Mouse (Mus musculus): ENCODE data around the gene Hyal2. TPM values are rescaled to one million over a fixed set of nuclear protein-coding genes. Genes with fewer than 3 reads are reported as not detected.
A peak's percentile ranks its signal among the peaks of the same experiment; 100 is the strongest.

Gene Hyal2
- total and polyA plus RNA-seq, 3 experiments, result 40.2 to 43.6 (median 40.8) TPM

DNA sequence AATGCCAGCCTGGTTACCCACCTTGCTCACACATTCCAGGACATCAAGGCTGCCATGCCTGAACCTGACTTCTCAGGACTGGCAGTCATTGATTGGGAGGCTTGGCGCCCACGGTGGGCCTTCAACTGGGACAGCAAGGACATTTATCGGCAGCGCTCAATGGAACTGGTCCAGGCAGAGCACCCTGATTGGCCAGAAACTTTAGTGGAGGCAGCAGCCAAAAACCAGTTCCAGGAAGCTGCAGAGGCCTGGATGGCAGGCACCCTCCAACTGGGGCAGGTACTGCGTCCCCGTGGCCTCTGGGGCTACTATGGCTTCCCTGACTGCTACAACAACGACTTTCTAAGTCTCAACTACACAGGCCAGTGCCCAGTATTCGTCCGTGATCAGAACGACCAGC is 10.1 kb downstream of the Hyal2 start:
- H3K4me1 ChIP-seq (ENCODE audit: control insufficient read depth, insufficient read depth, low read length), result peaks cover 15% of the 10 kb centered on the region
- TF ChIP-seq POLR2A (IDR thresholded peaks at IDR 0.05; ENCODE audit: insufficient read depth, low read depth, low read length), result no peak
- TF ChIP-seq CTCF (IDR thresholded peaks at IDR 0.05), result no peak
- no peak for TF ChIP-seq EP300 (IDR thresholded peaks at IDR 0.05; ENCODE audit: insufficient read depth, low read depth, low read length)
- H3K9ac ChIP-seq (ENCODE audit: low read depth, low read length), result no peak overlapping the region
- no peak overlapping the region for H3K27ac ChIP-seq
- intact Hi-C loops (cut with DNase I), result no loop called here
- WGBS, result 86% methylated on average over 10 of the region's 10 CpGs
- DNase-seq, result no peak
- H3K79me2 ChIP-seq (replicated peaks; ENCODE audit: control insufficient read depth, insufficient read depth, low read length), result no peaks in the 10 kb centered on the region
- no peaks in the 10 kb centered on the region for H3K27me3 ChIP-seq (ENCODE audit: control insufficient read depth, insufficient read depth, low read length)
- no peak overlapping the region for H3K4me3 ChIP-seq
- H3K36me3 ChIP-seq (ENCODE audit: control insufficient read depth, insufficient read depth, low read length), result no peaks in the 10 kb centered on the region

DNA sequence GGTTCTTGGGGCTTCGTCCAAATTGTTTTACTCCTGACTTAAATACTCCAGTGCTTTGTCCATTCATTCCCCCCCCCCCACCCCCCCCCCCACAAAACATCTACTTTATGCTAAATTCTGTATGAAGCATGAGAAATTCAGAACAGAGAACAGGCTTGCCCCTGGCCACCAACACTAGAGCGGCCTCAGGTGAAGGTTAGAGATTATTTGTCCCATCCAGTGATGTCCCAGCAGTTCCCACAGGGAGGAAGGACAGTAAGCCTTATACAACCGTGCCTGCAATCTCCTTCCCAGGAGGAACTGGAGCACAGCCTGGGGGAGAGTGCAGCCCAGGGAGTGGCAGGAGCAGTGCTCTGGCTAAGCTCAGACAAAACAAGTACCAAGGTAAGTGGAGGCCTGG is 10.8 kb downstream of the Hyal2 start, which contains the start of gene Naa80:
Gene Naa80 (plus strand): TSS at position 301 of the 400 bp plus-strand sequence.
- no peak within 1 kb of the TSS for H3K9ac ChIP-seq (ENCODE audit: low read depth, low read length)
- no peak for TF ChIP-seq POLR2A (IDR thresholded peaks at IDR 0.05; ENCODE audit: insufficient read depth, low read depth, low read length)
- no peak for TF ChIP-seq CTCF (IDR thresholded peaks at IDR 0.05)
- no peak for TF ChIP-seq EP300 (IDR thresholded peaks at IDR 0.05; ENCODE audit: insufficient read depth, low read depth, low read length)
- DNase-seq, result no peak
- H3K27ac ChIP-seq, result no peak within 1 kb of the TSS; the same call in 1 of the 2 replicates
- H3K4me3 ChIP-seq, result no peak within 1 kb of the TSS
- 74% methylated on average over 3 of the region's 3 CpGs for WGBS
- H3K79me2 ChIP-seq (replicated peaks; ENCODE audit: control insufficient read depth, insufficient read depth, low read length), result no peaks in the 10 kb centered on the region
- H3K4me1 ChIP-seq (ENCODE audit: control insufficient read depth, insufficient read depth, low read length), result peaks cover 15% of the 10 kb centered on the region
- H3K27me3 ChIP-seq (ENCODE audit: control insufficient read depth, insufficient read depth, low read length), result no peaks in the 10 kb centered on the region
- H3K36me3 ChIP-seq (ENCODE audit: control insufficient read depth, insufficient read depth, low read length), result no peaks in the 10 kb centered on the region
- intact Hi-C loops (cut with DNase I), result no loop called here

DNA sequence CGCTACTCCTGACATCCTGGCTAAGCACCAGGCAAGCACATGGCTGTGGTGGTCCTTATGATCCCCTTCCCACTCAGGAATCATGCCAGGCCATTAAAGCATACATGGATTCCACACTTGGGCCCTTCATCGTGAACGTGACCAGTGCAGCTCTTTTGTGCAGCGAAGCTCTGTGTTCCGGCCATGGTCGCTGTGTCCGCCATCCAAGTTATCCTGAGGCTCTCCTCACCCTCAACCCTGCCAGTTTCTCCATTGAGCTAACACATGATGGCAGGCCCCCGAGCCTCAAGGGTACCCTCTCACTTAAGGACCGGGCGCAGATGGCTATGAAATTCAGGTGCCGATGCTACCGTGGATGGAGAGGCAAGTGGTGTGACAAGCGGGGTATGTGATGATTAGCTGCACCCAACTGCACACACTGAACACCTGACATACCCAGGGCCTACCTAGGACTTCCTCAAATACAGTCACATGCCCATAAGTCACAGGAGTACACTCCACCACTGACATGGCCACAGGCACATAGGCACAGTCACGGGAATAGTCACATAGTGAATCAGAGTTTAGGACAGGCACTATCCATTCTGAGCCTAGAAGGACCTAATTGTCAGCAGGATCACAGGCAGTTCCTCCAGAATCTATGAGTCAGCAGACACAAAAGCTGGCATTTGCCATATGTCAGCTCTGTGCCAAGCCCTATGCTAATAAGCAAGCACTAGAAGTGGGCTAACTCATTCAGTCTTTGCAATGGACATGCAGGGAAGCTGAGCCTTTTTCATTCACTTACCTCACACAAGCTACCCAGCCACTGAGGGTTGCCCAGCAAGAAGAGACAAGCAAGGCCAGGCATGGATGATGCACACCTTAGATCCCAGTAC is 11.5 kb downstream of the Hyal2 start:
- no peaks in the 10 kb centered on the region for H3K36me3 ChIP-seq (ENCODE audit: control insufficient read depth, insufficient read depth, low read length)
- intact Hi-C loops (cut with DNase I), result no loop called here
- no peak for TF ChIP-seq CTCF (IDR thresholded peaks at IDR 0.05)
- TF ChIP-seq POLR2A (IDR thresholded peaks at IDR 0.05; ENCODE audit: insufficient read depth, low read depth, low read length), result no peak
- TF ChIP-seq EP300 (IDR thresholded peaks at IDR 0.05; ENCODE audit: insufficient read depth, low read depth, low read length), result no peak
- peak overlapping the region; percentile 95; the same call in 1 of the 2 replicates for H3K27ac ChIP-seq
- peaks cover 15% of the 10 kb centered on the region for H3K4me1 ChIP-seq (ENCODE audit: control insufficient read depth, insufficient read depth, low read length)
- no peak overlapping the region for H3K4me3 ChIP-seq
- H3K9ac ChIP-seq (ENCODE audit: low read depth, low read length), result no peak overlapping the region
- DNase-seq, result no peak
- H3K27me3 ChIP-seq (ENCODE audit: control insufficient read depth, insufficient read depth, low read length), result no peaks in the 10 kb centered on the region
- no peaks in the 10 kb centered on the region for H3K79me2 ChIP-seq (replicated peaks; ENCODE audit: control insufficient read depth, insufficient read depth, low read length)
- WGBS, result 93% methylated on average over 14 of the region's 14 CpGs

DNA sequence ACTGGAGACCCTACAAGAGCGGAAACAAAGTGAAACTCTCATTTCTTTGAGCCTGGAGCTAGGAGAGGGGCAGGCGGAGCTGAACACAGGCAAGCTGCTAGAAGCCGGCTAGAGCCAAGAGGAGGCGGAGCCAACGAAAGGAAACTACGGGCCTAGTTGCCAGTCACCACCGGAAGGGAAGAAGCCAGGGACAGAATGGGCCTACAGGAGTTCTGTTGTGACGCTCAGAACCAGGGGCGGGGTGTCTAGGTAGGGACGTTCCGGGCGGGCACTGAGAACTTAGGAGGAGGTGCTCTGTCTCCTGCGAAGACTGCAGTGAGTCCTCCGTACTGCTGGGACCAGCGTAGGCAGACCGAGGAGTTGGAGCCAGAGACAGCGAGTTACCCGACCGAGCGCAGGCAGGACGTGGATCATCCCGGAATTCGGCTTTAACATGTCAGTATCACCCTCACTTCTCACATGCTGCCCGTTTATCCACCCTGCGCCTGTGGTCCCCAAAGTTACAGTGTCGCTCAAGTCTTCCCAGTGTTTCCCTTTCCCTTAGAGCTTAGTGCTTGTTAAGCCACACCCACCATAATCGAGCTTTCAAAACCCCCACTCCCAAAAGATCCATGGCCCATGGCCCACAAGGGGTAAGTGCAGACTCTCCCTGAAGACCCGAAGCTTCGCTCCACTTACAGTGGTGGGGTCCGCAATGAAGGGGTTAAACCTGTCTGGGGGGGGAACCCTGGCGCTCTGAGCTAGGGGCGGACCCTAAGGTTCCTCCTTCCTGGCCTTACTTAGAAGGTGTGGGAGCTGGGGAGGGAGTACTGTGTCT is 13.0 kb downstream of the Hyal2 start, which contains the start of gene Hyal3:
Gene Hyal3 (plus strand): TSS at position 318 of the 817 bp plus-strand sequence.
- DNase-seq, result peak; percentile 89 to 93
- Histone ChIP-seq H3K79me2 (replicated peaks; ENCODE audit: control insufficient read depth, insufficient read depth, low read length) (no peaks in the 10 kb centered on the region), H3K4me3 (peak within 1 kb of the TSS; percentile 72), H3K27ac (peak within 1 kb of the TSS; percentile 95), H3K4me1 (ENCODE audit: control insufficient read depth, insufficient read depth, low read length) (peaks cover 15% of the 10 kb centered on the region), H3K36me3 (ENCODE audit: control insufficient read depth, insufficient read depth, low read length) (no peaks in the 10 kb centered on the region), H3K27me3 (ENCODE audit: control insufficient read depth, insufficient read depth, low read length) (no peaks in the 10 kb centered on the region), H3K9ac (ENCODE audit: low read depth, low read length) (peak within 1 kb of the TSS; percentile 78)
- intact Hi-C loops (cut with DNase I), result no loop called here
- under 1% methylated on average over 32 of the region's 32 CpGs for WGBS
- TF ChIP-seq POLR2A (IDR thresholded peaks at IDR 0.05; ENCODE audit: insufficient read depth, low read depth, low read length) (peak; percentile 92), CTCF (IDR thresholded peaks at IDR 0.05) (no peak), EP300 (IDR thresholded peaks at IDR 0.05; ENCODE audit: insufficient read depth, low read depth, low read length) (peak; percentile 75; the same call in 1 of the 2 replicates)

DNA sequence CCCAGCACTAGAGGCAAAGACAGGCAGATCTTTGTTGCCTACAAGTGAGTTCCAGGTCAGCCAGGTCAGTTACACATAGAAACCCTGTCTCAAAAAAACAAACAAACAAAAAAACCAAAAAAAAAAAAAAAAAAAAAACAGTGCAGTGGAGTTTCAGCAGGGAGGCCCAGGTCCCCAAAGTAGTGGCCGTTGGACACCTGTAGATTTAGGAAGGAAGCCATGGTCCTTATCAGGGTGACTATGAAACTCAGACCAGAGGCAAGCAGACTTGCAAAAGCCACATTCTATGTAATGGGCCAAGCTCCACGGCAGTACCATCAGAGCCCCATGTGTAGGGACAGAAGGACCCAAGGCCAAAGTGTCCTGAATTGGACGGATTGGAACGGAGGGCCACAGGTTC is 13.8 kb downstream of the Hyal2 start:
- H3K27me3 ChIP-seq (ENCODE audit: control insufficient read depth, insufficient read depth, low read length), result no peaks in the 10 kb centered on the region
- 74% methylated on average over 4 of the region's 4 CpGs for WGBS
- no peak for DNase-seq
- peak overlapping the region; percentile 95 for H3K27ac ChIP-seq
- peaks cover 13% of the 10 kb centered on the region for H3K4me1 ChIP-seq (ENCODE audit: control insufficient read depth, insufficient read depth, low read length)
- TF ChIP-seq EP300 (IDR thresholded peaks at IDR 0.05; ENCODE audit: insufficient read depth, low read depth, low read length), result no peak
- TF ChIP-seq CTCF (IDR thresholded peaks at IDR 0.05), result no peak
- no peak for TF ChIP-seq POLR2A (IDR thresholded peaks at IDR 0.05; ENCODE audit: insufficient read depth, low read depth, low read length)
- no peaks in the 10 kb centered on the region for H3K79me2 ChIP-seq (replicated peaks; ENCODE audit: control insufficient read depth, insufficient read depth, low read length)
- intact Hi-C loops (cut with DNase I), result no loop called here
- no peak overlapping the region for H3K4me3 ChIP-seq
- H3K36me3 ChIP-seq (ENCODE audit: control insufficient read depth, insufficient read depth, low read length), result no peaks in the 10 kb centered on the region
- no peak overlapping the region; the same call in 1 of the 2 replicates for H3K9ac ChIP-seq (ENCODE audit: low read depth, low read length)
